Mouse (Mus musculus): ENCODE measurements around the gene Nrip1.

The Nrip1 gene

DNA sequence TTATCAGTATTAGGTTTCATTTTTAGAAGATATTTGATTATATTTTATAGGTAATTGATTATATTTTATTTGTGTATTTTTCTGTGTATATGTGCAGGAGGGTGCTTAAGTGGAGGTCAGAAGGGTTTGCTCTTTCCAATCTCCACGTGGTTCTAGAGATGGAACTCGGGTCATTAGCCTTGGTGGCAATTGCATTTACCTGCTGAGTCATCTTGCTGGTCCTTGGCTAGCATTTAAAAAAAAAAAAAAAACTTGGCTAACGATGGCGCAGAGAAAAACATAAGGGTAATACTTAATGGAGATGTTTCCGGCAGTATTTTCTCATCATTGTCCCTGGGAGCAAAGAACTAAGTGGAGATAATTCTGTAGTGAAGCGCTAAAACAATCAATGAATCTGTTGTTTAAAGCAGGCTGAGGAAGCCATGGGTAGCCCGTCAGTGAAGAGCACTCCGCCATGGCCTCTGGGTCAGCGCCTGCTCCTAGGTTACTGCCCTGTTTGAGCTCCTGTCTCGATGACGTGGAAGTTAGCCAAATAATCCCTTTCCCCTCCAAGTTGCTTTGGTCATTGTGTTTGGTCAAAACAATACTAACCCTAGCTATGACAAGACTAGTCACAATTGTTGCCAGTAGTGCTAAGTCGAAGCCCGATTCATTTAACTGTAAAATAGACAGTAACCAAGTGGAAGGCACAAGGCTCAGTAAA, 25.8 kb downstream of the Nrip1 start:
- DNase-seq (ENCODE audit: low spot score in 2 of 2): no peak

DNA sequence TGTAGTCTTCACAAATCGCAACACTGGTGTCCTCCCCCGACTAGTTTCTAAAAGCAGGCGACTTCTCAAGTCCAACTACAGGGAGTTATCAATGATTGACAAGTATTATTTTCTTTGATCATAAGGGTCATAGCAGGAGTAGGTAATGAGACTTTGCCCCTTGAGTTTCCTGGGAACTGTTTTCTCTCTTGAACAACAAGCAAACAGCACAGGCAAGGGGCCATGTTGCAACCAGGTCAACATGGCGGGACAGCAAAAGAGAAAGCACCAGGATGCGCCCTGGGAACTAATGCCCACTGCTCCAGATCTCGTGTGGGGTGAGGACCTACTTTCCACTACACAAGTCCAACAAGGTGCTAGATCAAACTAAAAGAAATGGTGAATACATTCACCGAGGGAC, 27.3 kb downstream of the Nrip1 start:
- no peak for DNase-seq (ENCODE audit: low spot score in 2 of 2)

DNA sequence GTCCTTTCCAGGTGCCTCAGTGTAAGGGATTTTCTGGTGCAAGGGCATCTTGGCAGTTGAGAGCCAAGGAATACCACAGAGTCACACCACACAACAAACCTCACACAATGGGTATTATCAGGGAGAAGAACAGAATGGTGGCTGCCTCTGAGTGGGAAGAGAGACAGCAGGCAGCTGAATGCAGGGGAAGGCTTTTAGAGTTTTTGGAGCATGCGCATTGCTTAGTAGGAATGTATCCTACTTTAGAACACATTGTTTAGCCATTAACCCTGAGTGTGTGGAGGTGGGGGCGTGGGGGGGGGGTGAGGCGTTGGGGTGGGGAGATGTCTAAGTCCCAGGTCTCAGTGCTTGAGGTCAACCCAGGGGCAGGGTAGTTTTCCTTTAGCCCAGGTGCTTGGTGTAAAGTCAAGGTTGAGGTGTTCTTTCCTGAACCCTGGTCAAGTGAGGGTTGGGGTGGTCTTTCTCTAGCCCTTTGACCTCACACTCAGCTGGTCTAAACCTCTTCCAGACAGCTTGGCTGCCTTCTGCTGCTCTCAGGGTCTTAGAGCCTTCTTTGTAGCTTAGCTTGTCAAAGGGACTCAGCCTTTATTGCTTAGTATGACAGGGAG, 28.8 kb downstream of the Nrip1 start:
- DNase-seq (ENCODE audit: low spot score in 2 of 2): no peak

DNA sequence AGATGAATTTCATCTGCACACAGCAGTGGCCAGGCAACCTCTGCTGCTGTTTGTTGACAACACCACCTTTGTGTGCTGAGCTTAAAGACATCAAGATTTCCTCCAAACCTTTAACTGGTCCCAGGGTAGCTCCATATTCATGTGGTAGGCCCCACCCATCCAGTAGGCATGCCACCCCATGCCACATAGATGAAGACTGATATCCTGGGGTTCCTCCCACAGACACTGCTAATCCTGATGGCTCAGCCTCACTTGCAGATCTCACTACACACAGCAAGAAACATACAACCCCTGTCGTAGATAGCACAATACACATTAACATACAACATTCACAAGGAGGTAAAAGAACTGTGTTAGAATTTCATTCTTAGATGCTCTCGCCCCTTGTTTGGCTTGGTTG, 29.6 kb downstream of the Nrip1 start:
- DNase-seq (ENCODE audit: low spot score in 2 of 2): no peak

DNA sequence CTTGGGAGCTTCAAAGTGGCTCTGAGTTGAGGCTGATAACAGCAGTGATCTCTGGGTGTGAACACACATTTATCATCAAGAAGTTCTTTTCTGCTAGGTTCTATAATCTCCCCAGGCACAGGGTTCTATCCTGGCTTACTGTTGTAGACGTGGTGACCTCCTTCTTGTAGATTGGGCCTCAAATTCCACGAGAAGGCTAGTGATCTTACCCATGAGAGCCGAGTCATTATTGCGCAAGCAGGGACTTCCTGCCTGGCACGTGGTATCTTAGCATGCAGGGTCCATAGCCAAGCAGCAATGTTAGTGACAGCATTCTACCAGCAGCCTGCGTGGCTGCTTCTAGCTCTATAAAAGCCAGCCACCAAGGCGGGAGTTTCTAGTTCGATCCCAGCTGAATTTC, 32.0 kb downstream of the Nrip1 start:
- DNase-seq (ENCODE audit: low spot score in 2 of 2): no peak

DNA sequence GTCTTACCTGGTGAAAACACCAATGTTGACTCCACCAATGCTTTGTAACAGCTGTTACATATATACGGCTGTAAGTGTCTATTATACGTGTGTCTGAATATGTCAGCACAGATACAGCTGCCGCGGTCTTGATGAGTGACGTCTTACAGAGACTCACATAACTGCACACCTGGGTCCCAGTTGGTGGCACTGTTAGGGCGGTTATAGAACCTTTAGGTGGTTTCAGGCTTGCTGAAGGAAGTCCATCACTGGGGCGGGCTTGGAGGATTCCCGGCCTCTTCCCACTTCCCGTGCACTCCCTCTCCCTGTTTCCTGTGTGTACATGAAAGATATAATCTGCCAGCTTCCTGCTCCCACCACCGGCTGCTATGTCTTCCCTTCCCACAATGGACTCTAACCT, 34.4 kb downstream of the Nrip1 start:
- DNase-seq (ENCODE audit: low spot score in 2 of 2): no peak

DNA sequence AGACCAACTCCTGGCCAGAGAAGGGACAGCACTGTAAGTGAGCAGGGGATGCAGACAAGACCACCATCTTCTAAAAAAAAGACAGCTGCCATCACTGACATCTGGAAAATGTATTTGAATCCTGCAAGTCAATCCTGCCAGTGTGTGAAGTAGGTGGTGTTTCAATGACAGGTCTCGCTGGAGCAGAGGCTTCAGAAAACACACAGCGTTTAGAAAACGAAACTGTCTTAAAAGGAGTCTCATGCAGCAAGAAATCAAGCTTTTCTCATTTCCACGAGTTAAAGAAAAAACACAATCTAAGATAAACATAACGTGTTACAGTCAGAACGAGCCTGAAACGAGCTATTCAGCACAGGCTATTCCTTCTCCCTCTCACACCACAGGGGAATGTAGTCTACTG, 36.3 kb downstream of the Nrip1 start:
- no peak for DNase-seq (ENCODE audit: low spot score in 2 of 2)

DNA sequence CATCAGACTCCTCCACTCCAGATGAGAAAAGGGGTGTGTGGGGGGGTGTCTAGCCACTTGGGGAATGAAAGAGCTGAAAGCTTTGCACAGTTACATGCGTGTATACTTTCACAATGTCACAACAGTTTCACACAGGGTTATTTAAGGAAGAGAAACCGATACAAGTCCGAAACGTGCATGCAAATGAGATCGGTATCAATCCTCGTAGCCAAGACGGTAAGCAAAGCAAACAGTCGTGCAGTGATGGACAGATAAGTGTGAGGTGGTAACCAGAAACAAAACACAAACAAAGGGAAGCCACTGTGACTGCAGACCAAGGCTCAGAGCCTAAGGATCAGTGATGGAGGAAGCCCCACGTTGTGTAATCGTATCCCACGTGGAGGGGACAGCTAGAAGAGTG, 36.7 kb downstream of the Nrip1 start:
- no peak for DNase-seq (ENCODE audit: low spot score in 2 of 2)

DNA sequence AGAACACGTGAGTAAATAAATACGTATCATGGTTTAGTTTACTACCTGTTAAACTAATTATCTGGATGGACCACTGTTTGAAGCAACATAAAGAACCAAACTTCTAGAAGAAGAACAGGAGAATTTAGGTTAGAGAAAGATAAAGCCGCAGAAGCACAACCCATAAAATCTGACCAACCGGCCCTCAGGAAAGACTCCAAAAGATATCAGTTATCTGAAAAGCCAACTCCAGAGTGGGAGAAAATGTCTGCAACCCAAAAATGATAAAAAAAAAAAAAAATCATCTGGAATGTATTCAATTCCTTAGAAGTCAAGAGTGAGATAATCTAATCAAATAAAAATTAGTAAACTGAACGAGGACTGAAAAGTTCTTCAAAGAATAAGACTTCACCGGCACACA, 37.7 kb downstream of the Nrip1 start:
- DNase-seq (ENCODE audit: low spot score in 2 of 2): no peak

DNA sequence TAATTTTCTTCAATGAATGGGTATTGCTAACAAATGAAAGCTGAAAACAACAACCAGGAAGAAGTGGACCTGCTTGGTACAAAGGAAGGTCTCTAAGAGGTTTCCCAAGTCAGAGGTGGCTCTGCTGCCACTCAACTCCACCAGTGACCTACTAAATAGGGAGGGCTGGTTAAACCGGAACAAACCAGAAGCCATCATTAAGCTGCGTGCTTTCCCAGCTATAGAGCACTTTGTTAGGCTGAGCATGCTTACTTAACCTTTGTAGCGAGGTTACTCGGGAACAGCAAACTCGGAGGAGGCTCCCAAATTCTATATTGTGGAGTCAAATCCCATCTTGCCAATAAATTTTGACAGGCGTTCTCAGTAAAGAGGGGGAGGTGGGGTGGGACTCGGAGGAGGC, 41.5 kb downstream of the Nrip1 start:
- no peak for DNase-seq (ENCODE audit: low spot score in 2 of 2)

DNA sequence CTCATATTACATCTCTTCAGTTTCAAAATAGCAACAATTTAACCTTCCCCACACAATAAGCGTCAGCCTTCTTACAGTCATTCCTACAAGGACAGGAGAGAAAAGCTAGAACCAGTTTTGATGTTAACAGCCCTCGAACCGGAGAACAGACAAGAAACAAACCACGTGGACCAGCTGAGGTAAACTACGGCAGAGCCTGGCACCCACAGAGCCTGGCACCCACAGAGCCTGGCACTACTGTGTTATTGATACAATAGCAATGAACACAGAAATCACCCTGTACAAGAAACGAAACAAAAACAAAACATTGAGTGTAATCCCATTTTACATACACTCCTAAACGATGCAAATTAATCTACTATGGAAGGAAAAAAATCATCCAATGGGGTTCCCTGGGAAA, 42.4 kb downstream of the Nrip1 start:
- DNase-seq (ENCODE audit: low spot score in 2 of 2): no peak

DNA sequence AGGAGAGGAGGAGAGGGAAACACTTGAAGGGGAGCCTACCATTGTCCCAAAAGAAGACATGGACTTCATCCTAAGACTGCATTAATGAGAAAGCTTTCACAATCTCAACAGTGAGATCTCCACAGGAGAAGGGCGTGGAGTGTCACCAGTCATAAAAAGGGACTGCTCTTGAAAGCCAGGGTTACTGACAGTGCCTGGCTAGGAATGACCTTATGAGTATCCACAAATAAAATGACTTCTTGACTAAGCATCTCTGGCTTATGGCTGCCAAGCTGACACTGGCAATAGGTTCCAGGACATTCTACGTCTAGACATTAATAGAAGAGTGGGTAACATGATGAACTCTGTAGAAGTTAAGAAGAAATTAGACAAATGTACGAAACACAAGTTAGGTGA, 48.3 kb downstream of the Nrip1 start:
- DNase-seq (ENCODE audit: low spot score in 2 of 2): no peak

DNA sequence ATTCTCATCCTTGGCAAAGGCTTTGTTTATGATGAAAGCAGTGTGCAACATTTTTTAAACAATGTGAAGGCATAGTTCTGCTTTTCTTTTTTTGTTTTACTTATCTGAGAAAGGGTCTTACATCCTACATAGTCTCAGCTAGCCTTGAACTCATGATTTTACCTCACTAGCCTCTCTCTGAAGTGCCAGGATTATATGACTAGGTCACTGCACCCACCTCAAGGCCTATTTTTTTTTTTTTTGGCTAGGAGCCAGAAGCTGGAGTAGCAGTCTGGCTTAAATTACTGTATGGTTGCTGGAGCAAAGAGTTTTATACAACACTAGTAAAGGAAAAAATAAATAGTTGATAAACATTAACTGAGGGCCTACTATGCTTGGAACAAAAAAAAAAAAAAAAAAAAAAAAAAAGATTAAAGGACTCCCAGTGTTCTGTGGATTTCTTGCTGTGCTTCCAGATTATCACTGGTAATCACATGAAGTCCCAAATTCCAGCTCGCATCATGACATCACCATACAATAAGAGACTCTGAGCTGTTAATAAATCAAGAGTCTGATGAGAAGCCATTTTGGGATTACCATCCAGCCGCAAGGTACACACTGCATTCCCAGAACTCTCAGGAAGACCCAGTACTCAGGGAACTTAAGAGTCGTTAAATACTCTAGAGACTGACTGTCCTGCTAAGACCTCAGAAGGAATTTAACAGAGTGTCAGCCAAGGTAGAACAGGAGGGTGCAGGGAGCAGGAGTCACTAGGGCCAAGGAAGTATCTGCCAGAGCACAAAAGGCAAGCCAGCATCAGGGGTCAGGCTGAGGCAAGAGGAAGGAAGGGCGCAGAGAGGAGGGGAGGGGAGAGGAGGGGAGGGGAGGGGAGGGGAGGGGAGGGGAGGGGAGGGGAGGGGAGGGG, 49.0 kb downstream of the Nrip1 start:
- DNase-seq (ENCODE audit: low spot score in 2 of 2): no peak

DNA sequence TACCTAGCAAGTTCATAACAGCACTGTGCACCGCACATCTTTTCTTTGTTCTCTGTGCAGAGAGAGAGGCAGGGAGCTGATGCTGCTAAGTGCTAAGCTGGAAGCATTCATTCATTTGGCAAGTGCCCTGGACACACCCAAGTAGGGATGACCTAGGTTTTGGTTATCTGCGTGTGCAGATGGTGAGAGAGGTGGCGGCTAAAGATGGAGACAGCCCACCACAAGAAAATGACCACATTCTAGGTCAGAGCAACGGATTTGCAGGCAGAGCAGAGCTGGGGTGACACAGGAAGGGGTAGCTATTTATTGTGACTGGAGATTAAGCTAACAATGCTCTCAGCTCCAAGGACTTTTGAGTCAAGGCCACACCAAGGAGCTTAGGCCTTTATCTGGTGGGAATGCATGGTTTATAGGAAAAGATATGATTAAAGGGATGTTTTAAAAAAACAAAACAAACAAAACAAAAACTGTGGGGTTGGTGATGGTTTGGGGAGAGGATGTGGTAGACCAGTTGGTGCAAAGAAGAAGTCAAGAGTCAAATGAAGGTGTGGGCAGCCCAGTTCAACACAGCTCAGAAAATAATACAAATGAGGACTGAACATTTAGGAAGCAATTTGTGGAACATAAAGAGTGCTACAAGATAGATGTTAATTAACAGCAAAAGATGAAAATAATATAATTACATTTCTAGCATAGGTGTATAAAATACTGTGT, 49.9 kb downstream of the Nrip1 start:
- DNase-seq (ENCODE audit: low spot score in 2 of 2): no peak

DNA sequence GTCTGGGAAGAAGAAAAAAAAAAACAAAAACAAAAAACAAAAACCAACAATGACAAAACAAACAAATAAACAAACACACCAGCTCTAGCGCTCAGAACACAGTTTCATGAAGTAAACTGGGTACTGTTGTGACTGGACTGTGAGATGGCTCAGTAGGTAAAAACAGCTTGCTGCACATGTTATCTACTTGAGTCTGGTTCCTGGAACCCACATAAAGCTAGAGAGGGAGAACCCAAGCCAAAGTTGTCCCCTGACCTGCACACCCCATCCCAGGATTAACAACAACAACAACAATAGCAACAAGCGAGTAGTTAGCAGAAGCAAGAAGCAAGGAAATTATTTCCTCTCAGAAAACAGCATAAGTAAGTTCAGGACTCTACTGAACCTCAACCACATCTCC, 50.5 kb downstream of the Nrip1 start:
- no peak for DNase-seq (ENCODE audit: low spot score in 2 of 2)

DNA sequence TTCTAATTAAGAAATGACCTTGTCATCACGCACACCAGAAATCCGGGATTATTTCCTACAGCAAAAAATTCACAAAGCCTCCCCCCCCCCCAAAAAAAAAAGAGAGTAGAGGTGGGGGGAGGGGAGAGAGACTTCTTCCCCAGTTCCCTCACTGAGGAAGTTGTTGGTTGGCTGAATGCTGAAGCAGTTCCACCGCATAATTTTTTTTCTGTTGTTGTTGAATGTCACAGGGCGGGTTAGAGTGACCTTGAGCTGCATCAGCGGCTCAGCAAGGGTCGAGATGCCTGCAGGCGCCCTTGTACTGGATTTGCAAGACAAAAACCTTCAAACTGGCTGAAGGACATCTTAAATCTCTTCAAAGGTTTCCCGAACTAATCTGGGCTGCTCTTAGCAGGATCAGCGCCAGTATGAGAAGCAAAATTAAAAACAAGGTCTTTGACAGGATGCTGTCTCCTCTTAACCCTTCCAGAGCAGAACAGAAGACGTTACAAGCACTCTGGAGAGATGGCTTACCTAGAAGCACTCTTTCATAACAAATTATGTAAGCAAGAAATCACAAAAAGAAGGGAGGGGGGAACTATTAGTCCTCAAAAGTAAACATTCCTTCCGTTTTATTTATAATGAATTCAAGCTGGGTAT, 52.0 kb downstream of the Nrip1 start:
- no peak for DNase-seq (ENCODE audit: low spot score in 2 of 2)

DNA sequence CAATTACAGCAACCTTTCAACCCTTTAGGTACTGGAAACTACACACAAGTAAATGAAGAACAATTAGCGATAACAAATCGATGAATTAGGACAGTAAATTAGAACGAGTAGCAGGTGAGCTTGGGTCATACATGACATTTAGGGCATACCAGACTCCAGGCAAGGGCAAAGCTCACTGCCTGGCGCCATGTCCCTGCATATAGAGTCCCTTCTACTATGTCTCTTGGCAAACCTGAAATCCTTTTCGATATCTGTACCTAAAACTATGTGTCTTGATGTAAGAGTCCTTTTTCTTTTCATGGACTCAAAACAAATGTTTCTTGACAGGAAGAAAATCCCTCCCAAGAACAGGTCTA, 53.5 kb downstream of the Nrip1 start:
- no peak for DNase-seq (ENCODE audit: low spot score in 2 of 2)

DNA sequence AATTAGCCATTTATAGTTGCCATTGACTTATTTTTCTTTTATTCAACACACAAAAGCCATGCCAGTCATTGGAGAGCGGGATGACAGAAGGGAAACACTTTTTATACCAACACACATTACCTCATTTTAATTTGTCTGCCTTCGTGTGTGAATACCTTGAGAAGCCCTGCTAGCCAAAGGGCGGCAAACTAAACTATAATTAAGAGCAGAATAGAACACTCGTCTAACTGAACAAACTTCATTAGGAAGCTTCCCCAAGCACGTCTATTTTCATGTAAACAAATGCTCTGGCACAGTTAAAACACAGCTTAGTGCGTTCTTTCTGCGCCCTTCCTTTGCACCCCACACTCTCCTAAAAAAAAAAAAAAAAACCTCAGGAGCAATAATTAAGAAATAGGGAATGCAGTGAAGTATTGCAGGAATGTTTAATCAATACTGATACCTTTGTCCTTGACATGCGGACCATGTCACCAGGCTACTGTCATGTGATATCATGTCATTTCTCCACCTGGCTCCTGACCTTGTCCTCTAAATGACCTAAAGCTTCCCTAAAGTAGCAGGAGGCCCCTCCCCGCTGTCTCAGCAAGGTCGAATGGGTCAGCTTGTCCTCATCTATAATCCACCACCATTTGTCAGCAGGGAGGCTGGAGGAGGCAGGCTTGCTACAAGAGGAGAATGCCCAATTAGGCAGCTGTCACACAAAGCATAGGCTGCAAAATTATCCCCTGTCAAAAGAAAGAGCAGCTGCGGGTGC, 54.1 kb downstream of the Nrip1 start:
- DNase-seq (ENCODE audit: low spot score in 2 of 2): no peak

DNA sequence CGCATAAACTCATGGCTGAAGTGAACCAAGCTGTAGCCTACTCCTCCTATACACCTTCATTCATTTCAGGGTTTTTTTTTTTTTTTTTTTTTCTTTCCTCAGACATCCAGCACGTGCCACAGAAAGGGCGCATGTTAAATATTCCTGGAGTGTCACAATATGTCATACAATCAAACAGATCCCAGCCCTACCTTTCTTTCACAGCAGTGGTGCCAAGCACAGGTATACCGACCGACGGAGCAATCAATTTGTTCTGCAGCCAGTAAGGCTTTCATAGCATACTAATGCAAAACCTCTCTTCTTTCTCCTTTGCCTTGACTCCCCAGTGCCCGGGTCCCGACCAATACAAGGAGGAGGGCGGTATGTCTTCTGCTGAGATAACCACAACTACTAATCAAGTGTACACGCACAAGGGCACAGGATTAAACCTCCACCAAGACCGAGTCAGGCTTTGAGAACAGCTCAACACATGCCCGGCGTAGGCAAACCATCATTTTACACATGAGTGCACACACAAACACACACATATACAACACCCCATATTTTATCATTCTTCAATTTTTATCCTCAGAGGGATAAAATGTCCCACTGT, 55.2 kb downstream of the Nrip1 start:
- DNase-seq (ENCODE audit: low spot score in 2 of 2): no peak

DNA sequence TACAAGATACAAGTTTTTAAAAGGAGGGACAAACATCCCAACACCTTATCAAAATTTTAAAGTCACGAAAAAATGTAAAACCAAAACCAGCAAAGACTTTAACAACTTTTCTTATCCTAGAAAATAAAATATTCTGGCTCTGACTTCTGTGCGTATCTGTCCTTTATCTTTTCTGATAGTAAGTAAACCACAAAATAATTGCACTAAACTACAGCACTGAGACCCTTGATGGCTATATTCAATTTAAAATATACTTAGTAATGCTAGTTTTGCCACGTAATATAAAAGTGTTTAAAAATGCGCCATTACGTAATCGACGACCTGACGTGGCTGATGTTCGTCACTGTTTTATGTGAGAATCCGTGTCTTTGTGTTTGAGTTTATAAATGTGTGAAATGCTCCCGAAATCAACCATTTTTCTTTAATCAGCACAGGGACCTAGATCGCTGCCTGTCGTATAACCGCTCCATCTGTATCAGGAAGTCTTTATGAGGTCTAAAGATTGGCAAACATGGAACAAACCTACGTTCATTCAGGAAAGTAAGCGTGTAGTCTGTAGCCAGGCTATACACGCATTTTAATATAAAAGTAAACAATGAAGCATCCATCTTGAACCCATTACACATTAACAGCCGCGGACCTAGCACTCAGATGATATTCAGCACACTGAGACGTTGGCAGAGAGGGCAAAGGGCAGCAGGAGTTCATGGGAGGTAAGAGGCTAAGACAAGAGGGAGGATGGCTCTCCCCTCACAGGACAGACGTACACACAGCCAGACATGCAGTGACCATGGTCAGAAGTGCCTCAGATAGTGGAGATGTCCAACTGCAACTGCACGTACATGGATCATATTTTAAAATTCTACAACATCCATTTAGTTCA, 56.4 kb downstream of the Nrip1 start:
- no peak for DNase-seq (ENCODE audit: low spot score in 2 of 2)
